Mouse (Mus musculus): ENCODE results near the gene Nradd.

The Nradd gene

DNA sequence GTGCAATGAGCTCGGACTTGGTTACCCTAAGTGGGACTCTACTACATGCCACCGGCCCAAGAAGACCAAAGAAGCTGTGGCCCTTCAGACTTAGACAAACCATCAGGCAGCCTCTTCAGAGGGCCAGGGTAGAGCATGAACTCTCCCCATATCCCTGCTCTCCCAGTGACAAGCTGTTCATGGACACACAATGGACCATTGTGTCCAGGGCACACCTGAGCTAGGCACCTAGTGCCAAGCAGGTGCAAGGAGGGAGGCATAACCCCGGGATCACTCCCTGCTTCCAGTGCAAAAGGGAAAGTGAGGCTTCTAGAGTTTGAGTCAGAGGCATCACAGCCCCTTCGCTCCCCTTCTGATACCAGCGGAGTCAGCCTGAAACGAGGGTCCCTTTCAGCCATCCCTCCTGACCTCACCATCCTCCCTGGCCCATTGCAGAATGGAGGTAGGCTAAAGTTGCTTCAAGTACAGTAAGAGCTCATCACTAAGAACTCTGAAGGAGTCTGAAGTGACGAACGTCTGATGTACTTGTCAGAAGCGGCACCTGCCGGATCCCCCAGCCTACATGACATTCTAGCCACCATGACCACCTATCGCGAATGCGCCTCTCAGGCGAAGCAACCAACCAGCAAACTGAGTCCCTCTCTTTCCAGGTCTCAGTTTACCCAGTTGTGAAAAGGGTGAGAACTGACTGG lies 28.9 kb upstream of the Nradd start:
- DNase-seq (ENCODE audit: low spot score), result no peak

DNA sequence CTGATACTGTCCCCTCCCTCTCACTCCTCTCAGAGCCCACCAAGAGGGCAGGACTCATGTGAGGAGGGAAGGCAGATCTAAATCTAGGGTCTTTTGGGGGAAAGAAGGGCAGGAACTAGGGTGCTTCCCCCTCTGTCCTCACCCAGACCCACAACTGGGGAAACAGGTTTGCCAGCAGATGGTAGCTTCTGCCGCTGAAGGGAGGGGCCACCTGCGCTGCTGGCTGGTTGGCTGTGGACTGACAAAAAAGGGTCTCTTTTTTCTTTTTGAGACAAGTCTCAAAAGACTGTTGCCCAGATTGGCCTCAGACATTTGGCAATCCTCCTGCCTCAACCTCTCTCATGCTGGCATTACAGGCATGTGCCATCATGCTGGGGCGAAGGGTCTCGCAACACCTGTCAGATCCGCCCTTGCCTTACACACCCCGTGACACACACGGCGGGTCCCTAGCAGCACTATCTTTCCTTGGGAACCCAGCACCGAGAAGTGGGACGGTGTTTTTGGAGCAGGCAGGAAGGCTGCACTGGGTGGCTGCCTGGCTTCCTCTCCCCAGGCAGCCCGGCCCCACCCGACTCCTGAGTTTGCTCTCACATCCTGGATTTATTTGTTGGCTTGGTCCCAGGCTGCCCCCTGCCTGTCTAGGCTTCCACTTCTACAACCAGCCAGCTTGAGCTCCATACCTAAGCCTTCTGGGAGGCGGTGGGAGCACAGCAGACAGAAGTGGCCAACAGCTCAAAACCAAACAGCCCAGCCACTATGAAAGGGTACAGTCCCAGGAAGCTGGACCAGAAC lies 27.9 kb upstream of the Nradd start:
- DNase-seq (ENCODE audit: low spot score), result no peak

DNA sequence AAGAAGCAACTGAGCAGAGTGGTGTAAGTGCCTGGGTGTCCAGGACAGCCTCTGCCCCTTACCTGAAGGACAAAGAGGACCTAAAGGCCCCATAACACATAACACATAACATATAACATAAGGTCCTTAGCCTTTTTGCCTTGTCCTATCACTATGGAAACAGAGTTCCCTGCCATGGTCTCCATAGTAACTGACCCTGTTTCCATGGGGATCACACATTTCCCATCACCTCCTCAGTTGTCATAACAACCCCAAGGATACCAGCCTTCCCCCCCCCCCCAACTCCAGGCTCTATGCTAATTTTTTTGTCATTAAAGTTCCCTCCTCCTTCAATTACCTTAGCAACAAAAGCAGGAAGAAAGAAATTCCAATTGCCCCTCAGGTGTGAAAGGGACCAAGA lies 25.5 kb upstream of the Nradd start:
- DNase-seq (ENCODE audit: low spot score), result no peak

DNA sequence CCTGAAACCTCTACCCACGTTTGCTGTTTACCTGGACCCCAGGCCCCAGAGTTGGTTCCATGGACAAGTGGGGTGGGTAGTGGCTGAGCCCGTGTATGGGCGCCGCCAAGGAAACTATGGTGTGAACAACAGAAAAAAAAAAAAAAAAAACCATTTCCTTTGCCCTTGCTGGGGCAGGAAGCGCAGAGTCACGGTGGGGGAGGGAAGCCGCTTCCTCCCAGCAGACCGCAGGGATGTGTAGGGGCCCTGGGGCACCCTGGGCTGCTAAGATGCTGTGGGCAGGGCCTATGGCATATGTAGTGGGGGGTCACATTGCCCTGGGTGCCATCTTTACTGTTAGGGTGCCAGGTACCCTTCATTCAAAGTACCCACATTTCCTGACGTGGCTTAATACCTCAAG lies 21.0 kb upstream of the Nradd start:
- DNase-seq (ENCODE audit: low spot score), result no peak

DNA sequence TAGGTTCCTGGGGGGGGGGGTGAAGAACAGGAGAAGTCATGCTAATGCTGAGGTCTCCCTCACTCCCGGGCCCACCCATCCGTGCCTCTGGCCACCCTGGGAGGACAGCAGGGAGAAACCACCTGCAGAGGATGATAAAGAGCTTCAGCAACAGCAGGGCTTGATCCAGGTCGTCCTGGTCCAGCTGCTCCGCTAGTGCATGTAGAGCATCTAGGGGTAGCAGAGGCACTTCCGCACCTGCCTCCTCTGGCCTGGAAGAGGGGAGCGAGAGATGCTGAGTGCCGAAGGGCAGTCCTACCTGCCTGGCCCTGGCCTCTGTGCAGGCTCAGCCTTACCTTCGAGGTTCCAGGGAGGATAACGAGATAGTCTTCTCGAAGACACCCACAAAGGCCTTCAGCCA lies 20.0 kb upstream of the Nradd start:
- no peak for DNase-seq (ENCODE audit: low spot score)

DNA sequence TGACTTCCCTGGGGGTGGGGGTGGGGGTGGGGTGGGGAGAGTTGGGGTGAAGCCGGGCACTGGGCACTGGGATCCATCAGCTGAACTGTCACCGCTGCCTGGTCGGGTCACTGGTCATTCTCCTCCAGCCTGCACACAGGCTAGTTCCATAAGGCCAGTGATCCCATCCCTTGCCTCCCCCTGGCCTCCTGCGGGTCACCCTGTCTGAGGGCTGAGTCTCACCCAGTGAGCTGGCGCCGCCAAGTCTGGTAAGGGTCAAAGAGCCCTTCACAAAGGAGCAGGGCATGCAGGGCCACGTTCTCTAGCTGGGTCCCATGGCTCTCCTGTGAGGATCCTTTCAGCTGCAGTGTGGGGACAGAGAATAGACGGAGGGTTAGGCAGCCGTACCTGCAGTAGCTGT lies 19.5 kb upstream of the Nradd start:
- no peak for DNase-seq (ENCODE audit: low spot score)

DNA sequence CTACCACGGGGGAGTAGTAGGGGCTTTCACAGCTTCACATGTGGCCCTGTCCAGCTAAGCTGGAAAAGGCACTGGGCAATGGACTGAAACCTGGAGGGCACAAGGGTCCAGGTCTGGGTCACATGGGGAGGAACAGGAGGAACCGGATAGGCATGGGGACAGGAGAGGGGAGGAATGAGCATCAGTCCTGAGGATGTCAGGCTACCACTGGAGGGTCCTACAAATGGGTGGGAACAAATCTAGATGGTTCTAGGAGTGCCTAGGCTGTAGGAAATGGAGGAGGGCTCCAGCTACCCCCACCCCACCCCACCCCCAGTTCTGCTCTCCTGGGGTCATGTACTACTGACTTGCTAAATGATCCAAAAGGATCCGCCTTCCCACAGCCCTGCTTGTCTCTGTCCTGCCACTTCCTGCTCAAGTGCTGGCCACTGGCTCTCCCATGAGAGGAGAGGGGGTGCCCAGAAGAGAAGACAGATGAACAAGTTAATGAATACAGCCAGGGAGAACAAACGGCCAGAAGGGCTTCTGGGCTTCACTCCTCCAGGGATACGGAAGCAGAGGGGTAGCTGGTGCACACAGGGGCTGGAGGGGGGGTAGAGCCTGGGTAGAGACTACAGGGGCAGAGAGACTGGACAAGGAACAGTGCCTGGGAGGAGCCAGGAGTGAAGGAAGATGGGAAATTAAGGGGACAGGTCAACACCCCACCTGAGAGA lies 18.7 kb upstream of the Nradd start:
- no peak for DNase-seq (ENCODE audit: low spot score)

DNA sequence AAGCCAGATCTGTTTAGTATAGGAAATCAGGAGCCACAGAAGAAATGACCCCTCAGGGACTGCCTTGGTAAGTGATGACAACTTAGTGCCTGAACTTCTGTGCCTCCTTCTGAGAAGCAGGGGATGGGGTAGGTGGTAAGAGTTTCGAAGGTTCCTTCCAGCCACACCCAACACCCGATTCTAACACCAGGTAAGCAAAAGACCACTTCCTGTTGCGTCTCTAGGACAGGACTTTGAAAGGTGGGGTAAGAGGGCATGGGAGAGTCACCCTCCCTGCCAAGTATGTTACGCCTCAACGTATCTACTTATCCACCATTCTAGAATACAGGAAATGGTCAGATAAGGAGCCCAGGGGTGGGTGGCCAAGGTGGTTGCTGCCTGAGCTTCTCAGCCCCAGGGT lies 16.8 kb upstream of the Nradd start:
- no peak for DNase-seq (ENCODE audit: low spot score)

DNA sequence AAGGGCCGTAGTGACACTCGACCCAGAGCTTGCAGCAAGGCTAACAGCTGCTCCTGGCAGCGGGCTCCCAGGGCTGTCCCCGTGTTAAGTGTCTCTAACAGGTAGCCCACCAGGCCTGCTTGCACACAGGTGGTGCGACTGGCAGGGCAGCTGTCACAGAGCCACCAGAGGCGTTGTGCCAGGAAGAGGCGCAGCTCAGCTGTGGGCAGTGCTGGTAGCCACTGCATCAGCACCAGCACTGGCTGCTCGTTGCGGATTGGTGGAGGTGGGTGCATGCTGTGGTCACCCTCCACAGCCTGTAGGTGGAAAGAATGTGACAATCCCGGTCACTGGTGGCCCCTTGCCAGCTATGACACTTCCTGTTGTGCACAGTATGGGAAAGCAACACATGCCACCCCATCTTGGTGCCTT lies 14.4 kb upstream of the Nradd start:
- DNase-seq (ENCODE audit: low spot score), result no peak

DNA sequence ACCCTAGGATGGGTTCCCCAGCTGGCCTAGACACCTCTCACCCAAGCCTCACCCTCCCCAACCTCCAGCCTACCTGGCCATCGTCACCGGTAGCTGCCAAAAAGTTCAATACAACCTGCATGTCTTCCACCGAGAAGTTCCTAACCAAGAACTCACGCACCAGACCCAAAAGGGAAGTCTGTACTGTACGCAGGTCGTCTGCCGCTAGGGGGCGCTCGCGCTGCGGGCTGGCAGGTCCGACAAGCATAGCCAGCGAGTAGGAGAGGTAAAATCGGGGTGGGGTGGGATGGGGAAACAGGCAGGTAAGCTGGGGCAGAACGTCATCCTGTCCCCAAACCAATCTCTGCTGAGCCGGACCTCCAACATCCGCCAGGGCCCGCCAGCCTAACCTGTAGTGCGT lies 11.0 kb upstream of the Nradd start:
- peak; percentile 77 for DNase-seq (ENCODE audit: low spot score)

DNA sequence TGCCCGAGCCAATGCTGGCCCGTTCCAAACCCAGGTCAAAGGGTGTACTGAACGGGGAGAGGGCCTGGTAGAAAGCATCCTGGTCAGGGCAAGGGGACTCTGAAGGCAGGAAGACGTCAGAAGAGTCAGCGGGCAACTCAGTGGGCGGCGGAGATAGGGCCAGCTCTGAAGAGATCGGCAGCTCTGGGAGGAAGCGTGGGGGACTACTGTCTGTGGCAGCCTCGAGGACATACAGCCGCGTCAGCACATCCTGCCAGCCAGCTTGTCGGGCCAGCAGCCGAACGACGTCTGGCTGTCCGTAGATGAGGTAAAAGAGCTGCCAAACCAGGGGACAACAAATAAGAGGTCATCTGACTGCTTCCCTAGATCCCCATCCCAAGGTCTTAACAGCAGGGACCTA lies 9.6 kb upstream of the Nradd start:
- DNase-seq (ENCODE audit: low spot score), result no peak

DNA sequence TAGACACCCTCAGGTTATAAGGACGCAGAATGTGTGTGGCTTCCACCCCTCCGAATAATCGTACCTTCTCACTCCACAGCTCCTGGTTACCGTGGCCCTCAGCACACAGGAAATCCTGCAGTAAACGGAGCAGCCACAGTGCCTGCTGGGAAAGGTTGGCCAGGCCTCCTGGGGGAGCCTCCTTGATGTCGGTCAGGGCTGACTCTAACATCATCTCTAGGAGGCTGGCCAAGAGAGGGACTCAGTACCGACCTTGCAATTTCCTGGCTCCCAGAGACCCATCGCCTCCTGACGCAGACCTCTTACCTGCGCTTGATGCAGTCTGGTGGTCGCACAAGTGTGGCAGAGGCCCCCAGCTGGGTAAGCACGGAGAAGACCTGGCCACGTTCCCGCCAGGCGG lies 8.4 kb upstream of the Nradd start:
- no peak for DNase-seq (ENCODE audit: low spot score)

DNA sequence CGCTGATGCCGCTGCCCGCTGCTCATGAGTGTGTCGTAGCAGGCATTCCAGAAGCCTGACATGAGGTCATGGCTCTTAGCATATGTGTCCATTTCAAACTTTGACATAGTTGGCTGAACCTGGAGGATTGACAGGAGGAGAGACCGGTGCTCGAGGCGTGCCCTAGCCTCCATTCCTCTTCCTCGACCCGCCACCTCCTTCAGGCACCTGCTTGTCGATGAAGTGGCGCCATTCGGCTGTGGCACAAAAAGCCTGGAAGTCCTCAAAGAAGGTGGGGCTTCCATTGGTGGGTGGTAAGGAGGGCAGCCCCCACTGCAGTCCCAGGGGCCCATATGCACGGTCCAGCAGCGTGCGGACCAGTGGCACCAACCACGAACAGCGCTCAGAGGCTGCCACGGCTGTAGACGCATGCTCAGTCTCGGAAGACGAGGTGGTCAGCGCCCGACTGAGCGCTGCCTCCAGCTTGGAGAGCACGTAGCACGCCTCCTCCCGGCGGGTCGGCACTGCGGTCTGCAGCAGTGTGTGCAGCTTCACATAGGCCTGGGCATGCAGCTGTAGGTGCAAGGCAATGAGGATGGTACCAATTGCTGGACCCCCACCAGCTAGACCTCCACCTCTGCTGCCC lies 7.5 kb upstream of the Nradd start:
- no peak for DNase-seq (ENCODE audit: low spot score)

DNA sequence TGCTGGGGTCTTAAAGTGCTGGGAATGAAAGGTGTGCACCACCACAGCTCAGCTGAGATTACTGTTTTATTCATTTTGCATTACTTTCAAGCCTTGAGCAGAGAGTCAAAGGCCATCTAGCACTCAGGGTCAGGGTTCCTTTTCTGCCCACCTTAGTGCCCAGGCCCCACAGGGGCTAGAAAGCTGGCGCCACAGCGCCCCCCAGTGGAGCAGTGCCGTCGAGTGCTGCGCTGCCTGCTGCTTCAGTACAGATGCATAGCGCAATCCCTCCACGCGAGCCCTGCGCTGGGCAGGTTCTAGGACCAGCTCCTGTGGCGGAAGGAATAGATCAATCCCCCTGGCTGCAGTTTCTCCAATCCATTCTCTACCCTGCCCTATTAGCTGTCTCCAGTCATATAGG lies 6.9 kb upstream of the Nradd start:
- peak; percentile 75 for DNase-seq (ENCODE audit: low spot score)

DNA sequence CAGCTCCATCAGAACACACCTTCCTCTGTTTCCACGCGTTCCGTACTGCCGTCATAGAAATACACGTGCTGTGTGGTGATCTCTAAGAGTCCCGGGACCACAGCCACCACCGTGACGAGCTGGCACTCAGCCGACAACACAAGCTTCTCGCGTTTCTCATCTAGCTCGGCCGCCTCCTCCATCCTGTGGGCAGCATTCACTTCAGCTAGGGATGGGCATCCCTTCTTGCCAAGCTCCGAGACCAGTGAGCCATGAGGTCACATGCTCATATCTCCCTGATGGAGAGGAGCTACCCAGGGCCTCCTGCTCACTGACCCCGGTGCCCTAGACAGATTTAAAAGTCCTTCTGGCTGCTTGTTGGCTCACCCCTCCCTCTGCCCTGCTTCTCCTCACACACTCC lies 5.9 kb upstream of the Nradd start:
- no peak for DNase-seq (ENCODE audit: low spot score)

DNA sequence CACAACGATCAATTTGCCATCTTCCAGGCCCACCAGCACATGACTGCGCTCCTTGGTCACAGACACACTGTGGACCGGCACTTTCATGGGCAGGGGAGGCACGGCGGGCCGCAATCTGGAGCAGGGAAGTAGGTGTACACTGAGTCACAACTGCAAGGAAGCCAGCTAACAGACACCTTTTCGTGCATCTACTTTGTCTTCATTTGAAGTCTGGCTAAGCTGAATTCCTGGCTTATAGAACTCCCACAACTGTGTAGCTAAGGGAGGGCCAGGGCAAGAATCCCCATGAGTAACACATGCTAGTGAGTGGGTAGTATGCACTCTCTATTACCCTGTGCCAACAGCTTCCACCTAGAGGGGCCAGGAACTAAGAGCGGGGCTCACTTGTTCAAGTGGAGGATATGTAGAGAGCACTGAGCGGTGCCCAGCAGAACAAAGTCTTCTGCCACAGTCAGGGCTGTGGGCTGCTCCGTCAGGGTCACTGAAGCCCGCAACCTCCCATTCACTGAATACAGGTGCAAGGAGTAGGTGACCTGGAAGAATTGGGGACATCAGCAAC lies 1.2 kb upstream of the Nradd start:
- DNase-seq (ENCODE audit: low spot score), result no peak

DNA sequence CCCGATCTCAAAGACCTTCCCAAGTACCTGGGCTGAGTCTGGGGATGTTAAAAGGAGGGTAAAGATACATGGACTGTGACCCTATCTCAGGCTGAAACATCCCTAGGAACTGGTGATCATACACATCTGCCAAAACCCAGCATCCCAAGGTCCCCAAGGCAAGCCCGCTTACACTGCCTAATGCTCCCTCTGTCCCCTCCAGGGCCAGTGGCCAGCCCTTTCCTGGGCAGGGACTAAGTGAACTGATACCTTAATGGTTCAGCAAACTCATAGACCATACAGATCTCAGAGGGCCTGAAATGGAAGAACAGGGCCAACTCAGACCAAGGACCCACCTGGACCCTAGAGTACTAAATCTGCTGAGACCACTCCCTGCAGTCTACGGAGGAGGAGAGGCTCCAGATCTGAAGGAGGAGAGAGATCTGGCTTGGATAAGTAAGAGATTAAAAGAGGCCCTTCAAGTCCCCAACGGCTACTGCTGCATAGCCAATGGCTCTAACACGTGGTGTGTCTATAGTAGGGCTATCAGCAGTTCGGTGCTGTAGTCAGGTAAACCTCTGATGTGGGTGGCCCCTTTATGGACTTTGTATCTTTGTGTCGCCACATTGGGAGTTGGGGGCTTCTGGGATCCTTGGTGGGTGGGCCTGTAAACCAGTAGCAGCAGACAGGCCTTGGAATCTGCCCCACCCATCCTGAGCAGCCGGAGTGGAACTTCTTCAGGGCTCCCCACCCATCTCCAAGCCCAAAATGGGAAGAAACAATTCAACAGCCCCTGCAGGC lies 646 bp downstream of the Nradd start:
- peak; percentile 6 for DNase-seq (ENCODE audit: low spot score)

DNA sequence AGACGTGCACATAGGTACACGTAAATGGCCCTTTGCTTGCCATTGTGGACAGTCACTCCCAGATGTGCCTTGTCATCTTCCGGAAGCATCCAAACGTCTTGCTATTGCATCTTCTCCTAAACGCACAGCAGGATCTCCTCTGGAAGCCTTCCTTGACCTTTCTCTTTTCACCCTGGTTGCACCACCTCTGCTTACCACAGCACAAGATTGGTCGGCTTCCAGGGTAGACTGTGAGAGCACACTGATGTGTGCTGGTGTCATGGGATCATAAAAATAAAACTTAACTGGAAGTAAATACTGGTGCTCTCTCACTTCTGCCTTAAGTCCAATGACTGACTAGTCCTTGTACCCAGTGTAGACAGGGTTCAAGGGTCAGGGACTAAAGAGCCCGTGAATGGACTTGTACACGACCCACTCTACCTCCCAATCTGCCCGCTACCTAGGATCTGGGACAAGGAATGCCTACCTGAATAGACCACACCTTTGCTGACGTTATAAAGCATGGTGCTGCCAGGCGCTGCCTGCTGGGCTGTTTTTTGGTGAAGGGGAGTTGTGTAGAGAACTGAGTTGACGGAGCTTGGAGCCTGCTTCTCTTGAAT lies 1.5 kb downstream of the Nradd start:
- no peak for DNase-seq (ENCODE audit: low spot score)

DNA sequence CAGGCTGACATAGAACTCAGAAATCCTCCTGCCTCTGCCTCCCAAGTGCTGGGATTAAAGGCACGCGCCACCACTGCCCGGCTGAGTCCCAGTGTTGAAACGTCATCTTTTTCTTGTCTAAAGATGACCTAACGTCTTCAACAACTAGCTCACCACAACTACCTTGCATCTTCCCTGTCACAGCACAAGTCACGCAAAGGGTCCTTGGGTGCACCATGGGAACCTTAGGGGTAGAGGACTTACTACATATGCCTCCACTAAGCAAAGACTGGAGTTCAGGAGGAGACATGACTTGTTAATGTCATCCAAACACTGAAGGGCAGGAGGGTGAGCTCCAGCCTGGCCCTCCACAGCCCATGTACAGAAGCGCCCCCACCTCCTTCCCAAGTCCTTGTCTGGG lies 3.6 kb downstream of the Nradd start:
- no peak for DNase-seq (ENCODE audit: low spot score)

DNA sequence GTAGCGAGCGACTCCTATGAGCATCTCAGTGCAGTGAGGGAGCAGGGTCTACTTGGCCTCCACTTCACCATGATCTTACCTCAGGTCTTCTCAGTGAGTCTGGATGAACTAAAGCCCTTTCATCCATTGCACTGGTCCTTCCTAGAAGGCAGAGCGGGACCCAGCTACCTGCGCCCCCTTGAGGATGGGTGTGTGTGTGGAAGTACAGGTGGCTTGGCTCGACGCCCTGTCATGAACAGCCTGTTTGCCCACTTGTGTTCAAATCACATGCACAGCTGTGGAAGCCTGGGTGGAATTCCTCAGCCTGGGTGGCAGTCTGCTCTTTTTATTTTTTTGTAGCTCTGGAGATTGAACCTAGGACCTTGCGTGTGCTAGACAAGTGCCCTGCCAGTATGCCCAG lies 4.1 kb downstream of the Nradd start:
- DNase-seq (ENCODE audit: low spot score), result no peak

DNA sequence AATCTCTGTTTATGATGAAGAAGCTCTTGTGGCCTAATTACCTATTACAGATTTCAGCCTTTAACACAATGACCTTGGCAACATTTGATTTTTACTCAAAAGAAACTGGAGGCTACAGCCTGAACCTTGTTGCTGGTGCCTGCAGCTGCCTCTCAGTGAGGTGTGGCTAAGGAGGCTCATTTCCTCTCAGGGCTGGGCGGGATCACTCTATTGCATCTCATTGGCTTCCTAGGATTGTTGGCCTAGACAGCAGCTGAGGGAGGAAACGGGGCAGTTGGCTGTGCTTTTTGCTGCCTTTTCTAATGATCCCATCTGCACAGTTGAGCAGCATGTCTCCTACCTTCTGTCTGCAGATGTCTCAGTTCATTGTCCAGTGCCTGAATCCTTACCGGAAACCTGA lies 7.2 kb downstream of the Nradd start:
- DNase-seq (ENCODE audit: low spot score), result no peak

Data from testis, postnatal 14 days (tissue).